Mouse (Mus musculus): ENCODE results near the gene Otop2.

GRCm38 (mm10) chr11:115345515-115345914, 38.6 kb downstream of the Otop2 start:
- TF ChIP-seq CTCF (IDR thresholded peaks at IDR 0.05; ENCODE audit: low read depth, low read length) = no peak
- TF ChIP-seq POLR2A (IDR thresholded peaks at IDR 0.05; ENCODE audit: borderline replicate concordance, low read depth, low read length) = no peak

Measured in bone marrow macrophage, adult 2 months (primary cell).